Mouse (Mus musculus): ENCODE measurements around the gene Ccdc34. TPM values are rescaled to one million over a fixed set of nuclear protein-coding genes. Genes with fewer than 3 reads are reported as not detected.

Ccdc34 gene
- polyA plus RNA-seq, 1 experiment from 2014 or later, result 37.0 TPM

DNA sequence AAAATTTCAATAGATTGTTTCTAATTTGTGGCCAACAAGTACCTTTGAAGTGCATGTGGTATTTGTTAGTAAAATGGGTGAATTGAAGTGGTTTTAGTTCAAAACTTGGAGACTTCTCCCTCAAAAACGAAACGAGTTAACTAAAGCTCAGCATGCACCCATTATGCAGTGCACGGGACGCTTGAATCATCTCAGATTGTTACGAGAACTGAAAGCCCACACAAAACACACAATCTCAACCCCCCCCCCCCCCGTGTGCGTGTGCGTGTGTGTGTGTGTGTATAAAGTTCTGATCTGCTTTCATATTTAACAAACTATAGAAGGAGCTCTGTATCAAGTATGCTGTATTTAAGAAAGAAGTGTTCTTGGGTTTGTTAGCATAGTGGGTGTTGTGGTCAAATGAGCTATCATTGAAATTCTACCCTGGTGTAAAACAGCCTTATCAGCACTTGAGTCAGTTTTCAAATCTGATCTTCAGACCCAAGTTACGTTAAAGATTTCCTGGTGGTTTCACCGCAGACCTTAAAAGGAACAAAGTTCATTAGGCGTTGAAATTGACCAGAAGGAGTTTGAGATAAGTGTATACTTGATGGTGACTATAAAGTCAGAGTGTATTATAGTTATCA, 25.1 kb upstream of the Ccdc34 start:
- H3K9me3 ChIP-seq (replicated peaks; ENCODE audit: control insufficient read depth, low read length), result no peaks in the 10 kb centered on the region
- 62% methylated on average over 11 of the region's 11 CpGs for WGBS
- H3K9ac ChIP-seq (ENCODE audit: low read length), result no peak overlapping the region
- H3K27ac ChIP-seq (ENCODE audit: low read length), result peak overlapping the region; percentile 66
- no peaks in the 10 kb centered on the region for H3K27me3 ChIP-seq (ENCODE audit: control insufficient read depth, insufficient read depth, low read length)
- no peaks in the 10 kb centered on the region for H3K36me3 ChIP-seq (ENCODE audit: control insufficient read depth, insufficient read depth, low read length)
- ATAC-seq (ENCODE audit: insufficient read depth, low FRiP score), result peak; percentile 71
- H3K4me1 ChIP-seq (ENCODE audit: control insufficient read depth, insufficient read depth, low read length), result peaks cover 36% of the 10 kb centered on the region
- H3K4me2 ChIP-seq (ENCODE audit: low read depth, low read length), result peak overlapping the region; percentile 31
- H3K4me3 ChIP-seq (replicated peaks; ENCODE audit: low read length), result no peak overlapping the region

DNA sequence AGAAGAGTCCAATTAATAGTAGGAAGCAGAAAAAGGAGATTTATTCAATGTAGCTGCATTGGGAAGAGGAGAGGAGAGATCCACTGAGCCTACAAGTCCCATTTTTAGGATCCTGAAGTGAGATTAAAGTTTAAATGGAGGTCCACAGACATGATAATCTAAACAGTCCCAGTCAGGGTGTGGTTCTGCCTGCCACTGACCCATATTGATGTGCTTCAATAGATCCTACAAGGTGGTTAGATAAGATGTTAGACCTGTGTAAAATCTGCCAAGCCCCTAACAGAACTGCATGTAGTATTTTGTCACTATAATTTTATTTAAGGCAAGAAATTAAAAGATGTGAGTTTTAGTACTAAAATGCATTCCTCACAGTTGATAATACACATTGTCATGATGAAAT, 24.2 kb upstream of the Ccdc34 start:
- Histone ChIP-seq H3K9me3 (replicated peaks; ENCODE audit: control insufficient read depth, low read length) (no peaks in the 10 kb centered on the region), H3K4me2 (ENCODE audit: low read depth, low read length) (no peak overlapping the region), H3K27ac (ENCODE audit: low read length) (peak overlapping the region; percentile 44; the same call in 1 of the 2 replicates), H3K4me1 (ENCODE audit: control insufficient read depth, insufficient read depth, low read length) (peaks cover 29% of the 10 kb centered on the region), H3K27me3 (ENCODE audit: control insufficient read depth, insufficient read depth, low read length) (no peaks in the 10 kb centered on the region), H3K9ac (ENCODE audit: low read length) (no peak overlapping the region), H3K4me3 (replicated peaks; ENCODE audit: low read length) (no peak overlapping the region), H3K36me3 (ENCODE audit: control insufficient read depth, insufficient read depth, low read length) (no peaks in the 10 kb centered on the region)
- no peak for ATAC-seq (ENCODE audit: insufficient read depth, low FRiP score)

GRCm38 (mm10) chr2:109995061-109995460, 22.6 kb upstream of the Ccdc34 start:
- Histone ChIP-seq H3K4me1 (ENCODE audit: control insufficient read depth, insufficient read depth, low read length) (peaks cover 15% of the 10 kb centered on the region), H3K27me3 (ENCODE audit: control insufficient read depth, insufficient read depth, low read length) (no peaks in the 10 kb centered on the region), H3K27ac (ENCODE audit: low read length) (peak overlapping the region; percentile 34), H3K36me3 (ENCODE audit: control insufficient read depth, insufficient read depth, low read length) (no peaks in the 10 kb centered on the region), H3K4me2 (ENCODE audit: low read depth, low read length) (no peak overlapping the region), H3K9me3 (replicated peaks; ENCODE audit: control insufficient read depth, low read length) (no peaks in the 10 kb centered on the region), H3K4me3 (replicated peaks; ENCODE audit: low read length) (no peak overlapping the region), H3K9ac (ENCODE audit: low read length) (no peak overlapping the region)
- ATAC-seq (ENCODE audit: insufficient read depth, low FRiP score), result no peak
- WGBS, result 43% methylated on average over 2 of the region's 2 CpGs

DNA sequence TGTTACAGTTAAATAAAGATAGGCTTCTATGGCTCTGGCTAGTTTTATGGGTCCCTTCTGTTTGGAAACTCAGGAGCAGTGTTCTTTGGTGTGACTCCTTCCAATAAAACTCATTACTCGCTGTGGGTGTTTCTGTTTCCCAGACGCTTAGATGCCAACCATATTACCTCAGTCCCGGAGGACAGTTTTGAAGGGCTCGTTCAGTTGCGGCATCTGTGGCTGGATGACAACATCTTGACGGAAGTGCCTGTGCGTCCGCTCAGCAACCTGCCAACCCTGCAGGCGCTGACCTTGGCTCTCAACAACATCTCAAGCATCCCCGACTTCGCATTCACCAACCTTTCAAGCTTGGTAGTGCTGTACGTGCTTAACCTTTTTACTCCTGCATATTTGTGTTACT, 21.2 kb upstream of the Ccdc34 start:
- H3K4me3 ChIP-seq (replicated peaks; ENCODE audit: low read length), result no peak overlapping the region
- H3K36me3 ChIP-seq (ENCODE audit: control insufficient read depth, insufficient read depth, low read length), result no peaks in the 10 kb centered on the region
- 71% methylated on average over 12 of the region's 12 CpGs for WGBS
- no peak overlapping the region for H3K27ac ChIP-seq (ENCODE audit: low read length)
- ATAC-seq (ENCODE audit: insufficient read depth, low FRiP score), result no peak
- H3K4me1 ChIP-seq (ENCODE audit: control insufficient read depth, insufficient read depth, low read length), result peaks cover 6% of the 10 kb centered on the region
- H3K9me3 ChIP-seq (replicated peaks; ENCODE audit: control insufficient read depth, low read length), result no peaks in the 10 kb centered on the region
- no peak overlapping the region for H3K9ac ChIP-seq (ENCODE audit: low read length)
- no peak overlapping the region for H3K4me2 ChIP-seq (ENCODE audit: low read depth, low read length)
- H3K27me3 ChIP-seq (ENCODE audit: control insufficient read depth, insufficient read depth, low read length), result no peaks in the 10 kb centered on the region

- 0 out of 2 replicates have a peak overlapping the region, but pooled peaks have one; percentile 30 for H3K27ac ChIP-seq (ENCODE audit: low read length)
- 72% methylated on average over 1 of the region's 1 CpGs for WGBS
- H3K9ac ChIP-seq (ENCODE audit: low read length), result no peak overlapping the region
- no peak overlapping the region for H3K4me3 ChIP-seq (replicated peaks; ENCODE audit: low read length)
- no peaks in the 10 kb centered on the region for H3K9me3 ChIP-seq (replicated peaks; ENCODE audit: control insufficient read depth, low read length)
- H3K36me3 ChIP-seq (ENCODE audit: control insufficient read depth, insufficient read depth, low read length), result no peaks in the 10 kb centered on the region; the same call in none of the 2 replicates
- no peak for ATAC-seq (ENCODE audit: insufficient read depth, low FRiP score)
- no peak overlapping the region for H3K4me2 ChIP-seq (ENCODE audit: low read depth, low read length)
- peaks cover 9% of the 10 kb centered on the region; the same call in 1 of the 2 replicates for H3K4me1 ChIP-seq (ENCODE audit: control insufficient read depth, insufficient read depth, low read length)
- no peaks in the 10 kb centered on the region for H3K27me3 ChIP-seq (ENCODE audit: control insufficient read depth, insufficient read depth, low read length)
Measured at GRCm38 (mm10) chr2:110004668-110005067, 12.9 kb upstream of the Ccdc34 start.

DNA sequence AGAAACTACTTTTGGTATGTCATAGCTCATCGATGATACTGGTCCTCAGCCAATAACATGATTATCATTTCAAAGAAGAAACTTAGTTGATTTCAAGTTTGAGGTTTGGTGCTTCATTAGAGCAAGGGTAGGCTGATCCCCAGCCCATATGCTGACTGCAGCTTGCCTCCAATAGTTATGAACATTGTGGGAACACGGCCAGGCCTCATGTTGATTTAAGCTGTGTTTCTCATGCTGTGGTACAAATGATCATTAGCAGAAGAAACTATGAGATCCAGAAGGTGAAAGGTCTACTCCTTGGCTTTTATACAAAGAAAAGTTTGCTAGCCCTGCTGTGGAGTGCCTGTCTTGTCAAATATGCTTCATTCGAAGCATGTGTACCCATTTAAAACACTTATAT, 12.5 kb upstream of the Ccdc34 start:
- no peak overlapping the region for H3K4me2 ChIP-seq (ENCODE audit: low read depth, low read length)
- no peak overlapping the region for H3K9ac ChIP-seq (ENCODE audit: low read length)
- no peaks in the 10 kb centered on the region for H3K9me3 ChIP-seq (replicated peaks; ENCODE audit: control insufficient read depth, low read length)
- H3K4me1 ChIP-seq (ENCODE audit: control insufficient read depth, insufficient read depth, low read length), result peaks cover 9% of the 10 kb centered on the region; the same call in 1 of the 2 replicates
- peak; percentile 41; the same call in 1 of the 2 replicates for ATAC-seq (ENCODE audit: insufficient read depth, low FRiP score)
- no peaks in the 10 kb centered on the region for H3K27me3 ChIP-seq (ENCODE audit: control insufficient read depth, insufficient read depth, low read length)
- no peaks in the 10 kb centered on the region; the same call in none of the 2 replicates for H3K36me3 ChIP-seq (ENCODE audit: control insufficient read depth, insufficient read depth, low read length)
- no peak overlapping the region for H3K4me3 ChIP-seq (replicated peaks; ENCODE audit: low read length)
- WGBS, result 56% methylated on average over 3 of the region's 3 CpGs
- peak overlapping the region; percentile 28; the same call in 1 of the 2 replicates for H3K27ac ChIP-seq (ENCODE audit: low read length)

- ATAC-seq (ENCODE audit: insufficient read depth, low FRiP score), result peak; percentile 64; the same call in 1 of the 2 replicates
- Histone ChIP-seq H3K4me1 (ENCODE audit: control insufficient read depth, insufficient read depth, low read length) (peaks cover 9% of the 10 kb centered on the region; the same call in 1 of the 2 replicates), H3K4me2 (ENCODE audit: low read depth, low read length) (no peak overlapping the region), H3K27ac (ENCODE audit: low read length) (peak overlapping the region; percentile 57), H3K27me3 (ENCODE audit: control insufficient read depth, insufficient read depth, low read length) (no peaks in the 10 kb centered on the region), H3K36me3 (ENCODE audit: control insufficient read depth, insufficient read depth, low read length) (no peaks in the 10 kb centered on the region; the same call in none of the 2 replicates), H3K9me3 (replicated peaks; ENCODE audit: control insufficient read depth, low read length) (no peaks in the 10 kb centered on the region), H3K9ac (ENCODE audit: low read length) (no peak overlapping the region), H3K4me3 (replicated peaks; ENCODE audit: low read length) (no peak overlapping the region)
- WGBS, result 64% methylated on average over 3 of the region's 3 CpGs
Measured at GRCm38 (mm10) chr2:110005596-110006239, 11.9 kb upstream of the Ccdc34 start.

DNA sequence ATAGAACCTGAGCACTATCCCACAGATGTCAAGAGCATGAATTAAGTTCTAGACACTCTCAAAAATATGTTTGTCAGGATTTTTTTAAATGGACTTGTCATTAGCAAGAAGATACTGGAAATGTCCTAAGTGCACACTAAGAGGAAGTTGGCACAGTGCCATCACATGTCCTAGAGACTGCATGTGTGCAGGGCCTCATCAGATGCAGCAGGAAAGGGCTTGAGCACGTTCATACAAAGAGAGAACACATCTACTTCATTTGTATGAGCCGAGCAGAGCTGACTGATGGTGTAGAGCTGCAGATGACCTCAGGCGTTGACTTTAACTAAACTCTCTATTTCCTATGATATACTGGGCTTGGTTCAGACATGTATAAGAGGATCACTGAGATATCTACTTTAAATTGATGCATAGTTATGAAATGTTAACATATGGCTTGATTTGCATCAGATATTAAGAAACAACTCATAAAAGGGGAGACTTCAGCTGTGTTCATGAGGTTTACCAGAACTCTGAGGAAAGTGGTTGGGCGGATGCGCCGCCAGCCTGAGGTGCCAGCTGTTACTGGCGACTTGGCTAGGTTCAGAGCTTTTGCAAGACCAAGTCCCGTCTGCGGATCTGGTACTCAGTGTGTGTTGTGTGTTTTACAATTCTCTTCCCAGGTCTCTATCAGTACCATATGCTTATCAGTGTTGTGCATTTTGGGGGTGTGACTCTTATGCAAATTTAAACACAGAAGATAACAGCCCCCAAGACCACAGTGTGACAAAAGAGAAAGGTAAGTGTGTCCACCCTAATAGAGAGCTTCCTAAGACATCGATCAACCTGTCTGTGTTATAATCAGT, 10.0 kb upstream of the Ccdc34 start:
- 77% methylated on average over 10 of the region's 10 CpGs for WGBS
- Histone ChIP-seq H3K9ac (ENCODE audit: low read length) (no peak overlapping the region), H3K9me3 (replicated peaks; ENCODE audit: control insufficient read depth, low read length) (no peaks in the 10 kb centered on the region), H3K4me3 (replicated peaks; ENCODE audit: low read length) (no peak overlapping the region), H3K4me2 (ENCODE audit: low read depth, low read length) (no peak overlapping the region), H3K36me3 (ENCODE audit: control insufficient read depth, insufficient read depth, low read length) (peaks cover 6% of the 10 kb centered on the region), H3K27me3 (ENCODE audit: control insufficient read depth, insufficient read depth, low read length) (no peaks in the 10 kb centered on the region), H3K27ac (ENCODE audit: low read length) (no peak overlapping the region), H3K4me1 (ENCODE audit: control insufficient read depth, insufficient read depth, low read length) (peaks cover 9% of the 10 kb centered on the region; the same call in 1 of the 2 replicates)
- no peak for ATAC-seq (ENCODE audit: insufficient read depth, low FRiP score)

- H3K4me2 ChIP-seq (ENCODE audit: low read depth, low read length), result no peak overlapping the region
- H3K4me1 ChIP-seq (ENCODE audit: control insufficient read depth, insufficient read depth, low read length), result peaks cover 9% of the 10 kb centered on the region; the same call in 1 of the 2 replicates
- H3K27me3 ChIP-seq (ENCODE audit: control insufficient read depth, insufficient read depth, low read length), result no peaks in the 10 kb centered on the region
- peaks cover 6% of the 10 kb centered on the region for H3K36me3 ChIP-seq (ENCODE audit: control insufficient read depth, insufficient read depth, low read length)
- no peak overlapping the region for H3K4me3 ChIP-seq (replicated peaks; ENCODE audit: low read length)
- no peak for ATAC-seq (ENCODE audit: insufficient read depth, low FRiP score)
- H3K9me3 ChIP-seq (replicated peaks; ENCODE audit: control insufficient read depth, low read length), result no peaks in the 10 kb centered on the region
- H3K9ac ChIP-seq (ENCODE audit: low read length), result no peak overlapping the region
- no peak overlapping the region for H3K27ac ChIP-seq (ENCODE audit: low read length)
Measured at GRCm38 (mm10) chr2:110009449-110009848, 8.2 kb upstream of the Ccdc34 start.
